Mouse (Mus musculus) megakaryocyte, adult 5-6 weeks (primary cell): ENCODE data around the gene Mgat5b. TPM values are rescaled to one million over a fixed set of nuclear protein-coding genes. Genes with fewer than 3 reads are reported as not detected.

ENCODE experiments used
- ATAC-seq: 2 replicates; pipeline ENCODE4 v1.8.0; 2016; ENCODE audit warnings: mild to moderate bottlenecking, inconsistent platforms; ENCODE audit not compliant: poor library complexity, severe bottlenecking
- total RNA-seq, 2 experiments: library from RNA; stranded (forward) in 1 of 2; stranded (reverse) in 1 of 2; fragments of 153-499, 151-499 nt in 1 of 2; fragments of 221-1000, 200-1000 nt in 1 of 2; gene quantifications; 2 replicates each; pipeline versions ENCODE4 v1.2.3 to v1.2.4; 2015 to 2017

Gene Mgat5b
- total RNA-seq, 2 experiments from 2014 or later, result 0.22 TPM; not detected in 1

DNA sequence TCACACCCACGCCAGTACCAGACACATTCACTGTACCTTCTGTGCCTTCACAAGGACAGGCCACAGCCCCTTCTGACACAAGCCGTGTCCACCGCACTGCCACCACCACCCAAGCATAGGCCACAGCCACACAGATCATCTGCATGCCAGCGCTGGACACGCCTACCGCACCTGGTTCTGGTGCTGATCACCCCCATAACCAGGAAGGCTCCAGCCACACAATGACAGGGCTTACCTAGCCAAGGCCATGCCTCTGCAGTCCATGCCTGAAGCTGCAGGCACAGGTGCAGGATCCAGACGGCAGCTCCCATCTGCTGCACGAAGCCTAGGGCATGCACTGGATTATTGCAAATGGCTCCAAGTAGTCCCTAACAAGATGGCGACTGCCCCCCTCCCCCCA, 54.8 kb downstream of the Mgat5b start:
- ATAC-seq, result no peak

DNA sequence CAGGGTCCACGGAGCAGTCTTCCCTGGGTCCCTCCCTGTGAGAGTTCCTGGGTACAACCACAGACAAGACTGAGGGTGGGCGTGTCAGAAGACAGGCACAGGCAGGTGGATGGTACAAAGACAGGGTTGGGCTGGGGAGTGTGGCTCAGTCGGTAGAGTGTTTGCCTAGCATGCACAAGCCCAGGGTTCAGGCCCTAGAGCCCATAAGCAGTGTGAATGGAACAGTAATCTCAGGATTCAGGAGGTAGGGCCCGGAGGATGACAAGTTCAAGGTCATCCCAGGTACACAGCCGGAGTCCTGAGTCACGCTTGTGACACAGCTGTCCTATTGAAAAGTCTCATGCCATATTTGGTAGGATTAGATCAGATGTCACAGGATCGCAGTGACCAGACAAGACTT, 55.7 kb downstream of the Mgat5b start:
- no peak for ATAC-seq

DNA sequence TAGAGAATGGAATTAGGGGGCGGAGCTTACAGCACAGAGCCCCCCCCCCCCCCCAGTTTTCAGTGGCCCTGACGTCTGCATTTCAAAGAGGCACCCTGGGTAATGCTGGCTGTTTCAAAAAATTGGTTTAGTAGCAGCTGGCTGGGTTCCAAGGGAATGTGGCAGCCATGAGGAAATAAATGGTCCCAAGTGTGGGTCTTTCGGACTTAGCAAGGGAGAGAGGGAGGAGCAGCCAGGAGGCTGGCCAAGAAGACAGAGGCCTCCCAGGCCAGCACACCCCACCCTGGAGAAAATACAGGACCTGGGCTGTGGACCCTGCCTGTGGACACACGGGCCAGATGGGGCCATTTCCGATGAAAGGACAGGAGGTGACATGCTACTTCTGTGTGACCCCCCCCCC, 61.6 kb downstream of the Mgat5b start:
- no peak for ATAC-seq

DNA sequence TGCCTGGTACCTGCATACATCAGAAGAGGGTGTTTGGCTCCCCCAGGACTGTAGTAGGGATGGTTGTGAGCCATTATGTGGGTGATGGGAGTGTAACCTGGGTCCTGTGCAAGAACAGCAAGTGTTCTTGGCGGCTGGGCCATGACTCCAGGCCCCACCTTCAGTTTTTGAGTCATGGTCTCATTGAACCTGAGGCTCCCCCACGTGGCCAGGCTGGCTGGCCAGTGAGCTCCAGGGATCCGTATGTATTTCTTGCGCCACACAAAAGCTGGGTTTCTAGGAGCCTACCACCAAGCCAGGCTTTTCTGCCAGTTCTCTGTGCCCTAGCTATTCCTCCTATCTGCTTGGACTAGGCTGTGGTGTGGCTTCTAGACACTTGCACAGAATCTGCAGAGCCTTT, 63.9 kb downstream of the Mgat5b start:
- no peak for ATAC-seq

DNA sequence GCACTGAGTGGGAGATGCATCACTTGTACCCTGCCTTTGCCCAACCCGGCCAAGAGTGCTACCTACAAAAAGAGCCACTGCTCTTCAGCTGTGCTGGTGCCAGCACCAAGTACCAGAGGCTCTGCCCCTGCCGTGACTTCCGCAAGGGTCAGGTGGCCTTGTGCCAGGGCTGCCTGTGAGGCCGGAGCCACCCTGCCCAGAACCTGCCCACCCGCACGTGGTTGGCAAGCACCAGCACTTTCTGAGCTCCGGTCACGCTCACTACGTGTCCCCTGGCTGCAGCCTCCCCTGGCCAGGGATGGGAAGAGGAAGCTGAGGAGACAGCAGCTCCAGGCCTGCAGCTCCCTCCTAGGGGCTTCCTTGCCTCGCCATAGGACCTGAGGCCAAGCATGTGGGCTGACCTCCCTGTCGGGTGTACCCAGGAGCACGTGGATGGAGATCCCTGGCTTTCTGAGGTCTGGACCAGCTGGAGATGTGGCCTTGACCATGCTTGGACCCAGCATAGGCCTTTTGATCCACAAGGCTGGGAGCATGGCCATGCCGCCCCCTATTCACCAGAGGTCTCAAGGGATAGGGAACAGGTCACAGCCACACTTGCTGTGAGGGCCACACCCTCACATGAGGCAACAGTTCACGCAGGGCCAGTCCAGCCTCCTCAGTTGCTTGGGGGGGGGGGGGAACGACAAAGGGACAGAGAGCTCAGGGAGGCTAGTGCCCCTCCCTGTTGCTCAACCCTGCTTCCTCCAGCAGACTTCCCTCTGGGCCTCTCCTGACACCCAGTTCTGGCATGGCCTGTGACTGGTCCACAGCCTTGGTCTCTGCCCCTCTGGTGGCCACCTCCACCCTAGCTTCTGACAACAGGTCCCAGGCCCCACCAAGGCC, 67.1 kb downstream of the Mgat5b start:
- ATAC-seq, result peak; percentile 97

DNA sequence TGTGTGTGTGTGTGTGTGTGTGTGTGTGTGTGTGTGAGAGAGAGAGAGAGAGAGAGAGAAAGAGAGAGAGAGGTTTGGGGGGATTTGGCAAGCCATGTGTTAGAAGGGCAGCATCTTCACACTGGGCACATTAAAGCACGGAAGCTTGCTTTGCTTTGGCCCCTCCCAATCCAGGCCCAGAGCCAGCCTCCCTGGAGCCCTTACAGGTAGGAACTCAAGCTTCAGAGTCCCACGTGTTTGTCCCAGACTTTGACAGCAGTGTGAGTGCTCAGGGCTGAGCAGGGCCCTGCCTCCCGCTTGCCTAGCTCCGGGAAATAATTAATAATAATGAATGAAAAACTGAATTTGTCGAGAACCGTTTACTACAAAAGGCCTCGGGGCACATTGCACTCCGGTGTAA, 69.5 kb downstream of the Mgat5b start:
- ATAC-seq, result no peak

DNA sequence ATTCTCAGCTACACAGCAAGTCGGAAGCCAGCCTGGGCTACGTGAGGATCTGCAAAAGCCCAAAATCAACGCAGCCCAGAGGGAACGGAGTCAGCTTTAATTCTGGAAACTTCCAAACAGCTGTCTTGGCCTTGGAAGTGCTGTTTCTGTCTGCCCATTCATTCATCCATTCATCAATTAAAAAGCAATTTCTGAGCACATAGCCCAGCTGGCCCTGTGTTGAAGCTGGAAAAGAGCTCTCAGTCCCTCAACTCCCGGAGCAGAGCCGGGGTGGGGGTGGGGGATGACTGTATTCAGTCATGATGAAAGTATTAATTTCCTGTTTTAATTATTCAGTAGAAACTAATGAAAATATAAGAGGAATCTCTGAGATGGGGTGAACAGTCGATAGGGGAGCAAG, 71.6 kb downstream of the Mgat5b start:
- ATAC-seq, result no peak

DNA sequence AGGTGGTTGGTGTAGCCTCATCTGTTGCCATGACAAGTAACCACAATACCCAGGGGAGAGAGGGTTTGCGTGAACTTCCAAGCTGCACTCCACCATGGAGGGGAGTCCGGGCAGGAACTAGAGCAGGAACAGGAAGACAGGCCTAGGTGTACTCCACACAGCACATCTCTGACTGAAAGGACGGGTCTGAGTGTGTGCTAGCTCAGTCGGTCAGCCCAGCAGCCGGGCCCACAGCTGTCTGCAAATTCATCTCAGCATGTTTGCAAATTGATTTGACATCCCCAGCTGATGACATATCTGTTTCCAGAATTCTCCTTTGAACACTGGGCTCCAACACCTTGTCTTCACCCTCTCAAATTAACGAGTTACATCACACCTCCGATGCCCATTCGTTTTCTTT, 72.7 kb downstream of the Mgat5b start:
- no peak for ATAC-seq

DNA sequence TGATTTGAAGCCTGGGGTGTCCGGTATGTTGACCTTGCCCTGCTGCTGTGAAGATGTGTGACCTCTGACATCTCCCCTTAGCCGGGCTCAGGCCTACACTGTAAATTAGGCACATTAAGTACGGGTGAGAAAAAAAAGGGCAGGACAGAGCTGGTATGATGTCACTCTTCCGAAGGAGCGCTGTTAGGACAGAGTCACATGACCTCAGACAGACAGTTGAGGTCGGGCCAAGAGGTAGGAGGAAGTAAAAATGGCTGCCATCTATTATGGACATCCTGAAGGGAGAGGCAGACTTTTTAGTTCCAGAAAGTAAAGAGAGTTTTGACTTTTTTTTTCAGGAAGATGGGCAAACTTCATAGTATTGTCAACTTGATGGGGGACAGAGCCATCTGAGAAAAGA, 73.3 kb downstream of the Mgat5b start:
- ATAC-seq, result peak; percentile 33; the same call in 1 of the 2 replicates

DNA sequence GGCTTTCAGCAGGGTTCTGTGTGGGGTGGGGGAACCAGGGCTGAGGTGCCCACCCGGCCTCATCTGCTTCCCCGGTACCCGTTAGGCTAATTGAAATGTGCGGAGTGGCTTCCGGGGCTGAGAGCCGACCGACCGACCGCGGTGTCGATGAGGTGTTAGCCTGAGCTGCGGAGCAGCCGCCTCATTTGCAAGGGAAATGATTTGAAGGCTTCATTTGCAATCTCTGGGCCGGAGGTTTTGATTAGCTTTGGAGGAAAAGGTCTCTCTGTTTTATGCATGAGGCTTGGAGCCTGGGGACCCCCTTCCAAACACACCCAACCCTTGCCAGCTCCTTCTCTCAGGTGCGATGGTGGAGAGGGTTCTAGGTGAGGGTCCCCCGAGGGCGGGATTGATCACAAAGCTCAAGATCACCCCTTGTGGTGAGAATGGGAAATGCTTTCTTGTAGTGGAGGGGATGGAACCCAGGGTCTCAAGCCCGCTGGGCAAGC, 75.5 kb downstream of the Mgat5b start:
- ATAC-seq, result 0 out of 2 replicates have a peak, but pooled peaks have one; percentile 35

DNA sequence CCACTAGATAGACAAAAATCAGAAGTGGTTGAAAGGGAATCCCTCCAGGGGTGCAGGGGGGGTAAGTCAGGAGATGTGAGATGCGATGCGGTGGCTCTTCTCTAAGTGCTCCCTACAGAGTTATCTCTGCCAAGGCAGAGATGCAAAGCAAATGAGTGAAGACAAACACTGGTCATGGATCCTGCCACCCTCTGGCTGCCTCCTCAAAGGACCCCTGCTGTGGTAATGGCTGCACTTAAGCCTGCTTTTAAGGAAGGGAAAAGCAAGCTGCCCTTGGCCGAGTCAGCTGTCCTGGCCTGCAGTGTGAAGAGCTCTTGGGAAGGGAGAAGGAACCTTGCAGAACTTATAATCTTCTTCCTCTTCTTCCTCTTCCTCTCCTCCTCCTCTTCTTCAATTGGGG, 78.3 kb downstream of the Mgat5b start:
- no peak for ATAC-seq

DNA sequence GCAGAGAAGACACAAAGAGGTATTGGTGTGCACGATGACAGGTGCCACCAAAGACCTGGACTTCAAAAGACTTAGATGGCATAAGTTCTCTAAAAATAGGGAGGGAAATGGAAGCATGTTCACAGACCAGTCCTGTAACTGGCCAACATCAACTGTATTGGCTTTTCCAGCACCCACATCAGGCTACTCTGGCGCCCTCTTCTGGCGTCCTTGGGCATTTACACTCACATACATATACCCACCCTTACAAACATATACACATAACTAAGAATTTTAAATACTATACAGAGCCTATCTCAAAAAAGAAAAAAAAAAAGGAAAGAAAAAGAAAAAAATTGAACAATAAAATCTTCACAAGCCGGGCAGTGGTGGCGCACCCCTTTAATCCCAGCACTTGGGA, 80.3 kb downstream of the Mgat5b start:
- no peak for ATAC-seq

DNA sequence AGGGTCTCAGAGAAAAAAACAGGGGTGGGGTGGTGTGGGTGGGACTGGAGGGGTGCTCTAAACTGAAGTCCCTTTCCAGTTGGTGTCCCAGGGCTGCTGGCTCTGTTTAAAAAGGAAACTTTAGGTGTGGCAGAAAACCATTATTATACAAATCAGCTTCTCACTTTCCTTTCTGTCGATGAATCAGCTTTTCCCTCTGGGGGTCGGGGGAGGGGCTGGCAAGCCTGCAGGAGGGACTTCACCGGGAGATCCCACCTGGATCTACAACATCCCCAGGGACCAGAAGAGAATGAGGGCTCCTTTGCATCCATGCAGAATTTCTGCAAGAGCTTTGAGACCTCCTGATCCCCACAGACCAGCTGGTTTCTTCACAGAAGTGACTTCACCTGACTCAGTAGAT, 81.6 kb downstream of the Mgat5b start:
- no peak for ATAC-seq

DNA sequence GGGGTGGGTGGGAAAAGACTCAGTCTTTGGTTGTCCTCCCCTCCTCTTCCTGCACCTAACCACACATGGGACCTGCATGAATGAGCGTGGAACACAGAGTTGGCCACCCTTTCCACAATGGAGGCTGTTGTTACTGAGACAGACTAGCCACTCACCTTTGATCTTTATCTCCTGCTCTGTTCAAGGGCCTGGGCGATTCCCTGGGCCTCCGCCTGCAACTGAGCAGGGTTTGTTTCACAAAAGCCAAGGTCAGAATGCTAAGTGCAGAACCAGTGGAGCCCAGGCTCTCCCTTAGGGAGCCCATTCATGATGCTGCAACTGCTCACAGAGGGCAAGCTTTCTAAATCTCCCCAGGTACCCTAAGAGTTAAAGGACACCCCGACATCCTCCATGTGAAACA, 83.1 kb downstream of the Mgat5b start:
- ATAC-seq, result no peak

DNA sequence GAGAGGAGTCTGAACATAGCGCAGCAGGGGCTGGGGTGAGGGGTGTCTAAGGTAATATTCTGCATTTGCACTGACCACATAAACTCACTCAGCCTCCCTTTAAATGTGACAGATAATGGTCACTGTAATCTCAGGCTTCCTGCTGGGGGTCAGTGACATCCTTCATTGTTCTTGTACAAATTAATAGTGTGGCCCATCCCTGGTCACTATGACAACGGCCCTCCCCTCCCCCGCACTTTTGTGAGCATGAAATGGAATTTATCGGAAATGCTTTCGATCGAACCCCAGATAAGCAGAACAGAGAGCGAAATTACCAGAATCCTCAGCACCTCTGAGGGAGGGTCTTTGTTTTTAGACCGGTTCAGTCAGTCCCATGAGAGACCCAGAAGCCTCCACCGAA, 84.8 kb downstream of the Mgat5b start:
- ATAC-seq, result no peak

DNA sequence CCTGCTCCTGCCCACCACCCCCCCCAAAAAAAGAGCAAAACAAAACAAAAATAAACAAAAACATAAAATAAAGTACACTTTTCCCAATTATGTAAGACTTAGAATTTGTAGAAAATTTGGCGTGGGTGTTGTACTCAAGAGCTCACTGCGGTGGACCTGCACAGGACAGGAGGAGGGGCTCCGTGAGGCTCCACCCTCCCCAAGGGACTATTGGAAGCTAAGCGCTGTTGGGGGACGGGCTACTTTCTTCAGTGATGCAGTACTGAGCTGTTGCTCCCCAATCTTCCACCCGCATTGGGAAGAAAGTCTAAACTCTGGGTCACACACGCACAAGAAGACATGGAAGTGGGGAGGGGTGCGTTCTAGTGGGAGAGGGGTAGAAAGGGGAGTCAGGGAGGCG, 85.6 kb downstream of the Mgat5b start:
- no peak for ATAC-seq

DNA sequence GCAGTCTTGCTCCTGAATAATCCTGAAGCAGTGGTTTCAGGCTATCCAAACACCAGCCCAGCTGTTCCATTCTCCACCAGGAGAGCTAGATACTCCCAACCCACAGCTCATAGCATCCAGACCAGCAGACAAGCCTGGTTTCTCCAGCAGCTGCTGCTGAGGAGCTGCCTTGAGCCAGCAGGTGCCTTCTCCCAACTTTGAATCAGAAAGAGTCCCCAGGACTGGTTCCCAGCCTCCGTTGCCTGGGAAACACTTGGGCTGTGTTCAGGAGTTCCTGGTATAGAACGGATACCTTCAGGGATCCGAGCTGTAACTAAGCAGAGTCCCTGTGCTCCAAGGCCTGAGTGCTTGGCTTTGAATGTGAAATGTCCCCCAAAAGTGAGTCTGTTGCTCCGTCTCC, 98.8 kb downstream of the Mgat5b start:
- no peak for ATAC-seq

DNA sequence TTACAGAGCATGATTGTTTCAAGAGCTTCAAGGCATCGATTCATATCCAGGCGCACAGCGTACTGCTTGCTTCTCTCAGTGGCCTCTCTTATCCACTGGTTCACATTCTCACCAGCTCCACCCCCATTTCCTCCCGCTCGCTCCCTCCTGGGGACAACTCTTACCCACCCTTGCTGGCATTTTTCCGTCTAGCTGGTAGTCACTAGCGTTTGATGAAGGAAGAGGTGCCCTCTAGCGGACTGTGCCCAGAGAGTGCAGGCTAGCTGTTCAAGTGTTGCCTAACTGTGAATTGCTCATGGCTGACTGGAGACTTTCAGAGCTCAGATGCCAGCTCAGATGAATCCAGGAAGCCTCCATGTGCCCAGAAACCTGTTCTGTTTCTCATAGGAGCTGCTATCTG, 99.7 kb downstream of the Mgat5b start:
- peak; percentile 62 for ATAC-seq

DNA sequence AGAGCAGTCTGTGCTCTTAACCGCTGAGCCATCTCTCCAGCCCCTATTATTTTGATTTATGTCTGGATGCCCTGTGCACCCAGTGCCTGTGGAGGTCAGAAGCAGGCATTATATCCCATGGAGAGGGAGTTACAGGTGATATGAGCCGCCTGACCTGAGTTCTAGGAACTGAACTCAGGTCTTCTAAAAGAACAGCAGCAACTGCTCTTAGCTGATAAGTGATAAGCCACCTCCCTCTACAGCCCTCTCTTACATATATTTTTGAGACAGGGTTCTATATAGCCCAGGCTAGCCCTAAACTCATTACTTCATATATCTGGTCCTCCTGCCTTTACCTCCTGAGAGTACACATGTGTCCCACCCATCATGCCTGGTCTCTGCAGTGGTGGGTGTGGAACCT, 102.4 kb downstream of the Mgat5b start:
- ATAC-seq, result no peak

DNA sequence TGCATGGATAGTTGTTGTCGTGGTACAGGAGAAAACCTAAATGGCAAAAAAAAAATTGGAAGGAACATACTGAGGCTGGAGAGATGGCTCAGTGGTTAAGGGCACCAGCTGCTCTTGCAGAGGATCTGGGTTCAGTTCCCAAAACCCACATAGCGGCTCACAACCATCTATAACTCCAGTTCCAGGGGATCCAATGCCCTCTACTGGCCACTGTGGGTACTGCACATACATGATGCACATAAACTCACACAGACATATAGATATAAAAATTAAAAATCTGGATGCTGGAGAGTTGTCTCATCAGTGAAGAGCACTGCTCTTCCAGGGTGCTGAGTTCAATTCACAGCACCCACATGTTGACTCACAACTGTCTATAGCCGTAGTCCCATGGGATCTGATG, 104.9 kb downstream of the Mgat5b start:
- ATAC-seq, result no peak

DNA sequence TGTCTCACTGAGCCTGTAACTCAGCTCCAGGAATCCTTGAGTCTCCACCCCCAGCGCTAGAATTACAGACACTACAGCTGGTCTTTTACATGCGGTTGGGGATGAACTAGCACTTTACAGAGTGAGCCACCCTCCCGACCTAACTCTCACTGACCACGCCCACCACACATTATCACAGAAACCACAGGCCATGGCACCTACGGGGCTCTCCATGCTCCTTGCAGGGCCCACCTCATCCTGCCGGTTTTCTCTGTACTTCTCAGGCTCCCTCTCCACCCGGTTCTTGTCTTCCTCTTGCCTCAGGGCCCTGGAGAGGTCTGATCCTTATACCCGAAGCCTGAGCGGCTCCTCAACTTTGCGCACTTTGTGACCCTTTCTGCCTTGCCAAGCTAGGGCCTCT, 109.0 kb downstream of the Mgat5b start:
- ATAC-seq, result no peak

DNA sequence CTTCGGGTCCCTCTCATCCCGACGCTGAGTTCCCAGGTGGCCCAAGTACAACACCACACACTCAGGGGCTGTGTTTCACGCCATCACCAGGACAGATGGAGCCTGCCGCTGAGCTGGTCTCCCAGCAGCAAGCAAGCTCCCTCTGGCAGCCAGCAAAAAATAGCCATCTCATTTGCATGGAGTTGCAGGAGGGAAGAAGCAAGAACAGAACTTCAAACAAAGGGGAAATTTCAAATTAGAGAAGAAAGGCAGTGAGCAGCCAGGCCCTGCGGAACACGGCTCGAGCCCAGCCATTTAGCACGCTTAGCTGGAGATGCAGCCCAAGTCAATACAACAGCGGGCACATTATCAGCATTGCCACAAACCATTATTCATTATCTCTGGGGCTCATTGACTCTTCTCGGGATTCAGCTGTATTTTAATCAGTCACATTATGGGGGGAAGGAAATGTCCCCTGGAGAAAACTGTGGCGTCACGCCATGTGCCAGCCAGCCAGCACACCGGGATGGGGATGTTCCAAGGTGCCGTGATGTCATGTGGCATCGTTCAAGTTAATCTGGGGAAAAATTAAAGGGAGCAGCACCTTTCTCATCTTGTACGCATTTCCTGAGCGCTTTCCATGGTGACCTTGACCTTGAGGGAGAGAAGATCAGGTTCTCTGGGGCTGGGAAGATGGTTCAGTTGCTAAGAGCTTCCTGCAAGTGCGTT, 110.4 kb downstream of the Mgat5b start:
- no peak for ATAC-seq
